9 mouse cellular contexts compared by ENCODE assay signal in genomic region chr17:70527101-70527500, GRCm38 (mm10).
DNase-seq lines count a peak whose midpoint lies in the region; ATAC-seq and TF ChIP-seq lines count a peak whose summit lies in the region.
"Had no signal": no experiment of that assay in that cellular context is flagged by ENCODE, and none has a peak within 500 bp of the region (broad histone marks: within the 10 kb centered on the region; RNA-seq: fewer than 3 reads in every experiment).

No protein-coding gene starts in this region.

- no peaks in the 10 kb centered on the region for H3K27me3 ChIP-seq in cerebellum, adult 2 months (ENCODE audit: control insufficient read depth, insufficient read depth, low read length)
- H3K27me3 ChIP-seq: limb, embryonic 12.5 days had no signal

- no peak for TF ChIP-seq POLR2A in cerebellum, adult 2 months (IDR thresholded peaks at IDR 0.05; ENCODE audit: borderline replicate concordance, insufficient read depth, low read length)

- no peaks in the 10 kb centered on the region for H3K9me3 ChIP-seq in ES-E14 (ENCODE audit: control insufficient read depth, insufficient read depth, low read depth, low read length)
- H3K9me3 ChIP-seq: limb, embryonic 12.5 days had no signal

- 18% methylated on average over 9 of the region's 9 CpGs for WGBS in cerebellum, adult 2 months

- H3K4me3 ChIP-seq in ES-E14 (ENCODE audit: insufficient read depth in 1 of 2, low read depth in 1 of 2, low read length in 2 of 2, poor library complexity in 1 of 2, severe bottlenecking in 1 of 2) = no peak overlapping the region
- no peak overlapping the region for H3K4me3 ChIP-seq in cerebellum, adult 2 months (replicated peaks; ENCODE audit: insufficient read depth, low read depth, low read length)
- H3K4me3 ChIP-seq: limb, embryonic 12.5 days had no signal

- H3K36me3 ChIP-seq in ES-E14 (ENCODE audit: control insufficient read depth, insufficient read depth, low read length, poor library complexity, severe bottlenecking) = no peaks in the 10 kb centered on the region
- H3K36me3 ChIP-seq: limb, embryonic 12.5 days had no signal

- intact Hi-C loops in heart, postnatal 10 days (cut with DNase I) = loop anchor here (1.0 to 10.0 kb wide), 4 partner anchors 60 to 448 kb away; no protein-coding TSS in a partner anchor

- DNase-seq in kidney, adult 8-10 months = peak; percentile 1 to 4
- DNase-seq in kidney, adult 11 months = no peak
- DNase-seq in ES-E14 (ENCODE audit: low read depth, low spot score) = peak; percentile 36
- DNase-seq in cerebellum, adult 2 months = peak; percentile 61 to 75
- peak; percentile 43 to 54 for DNase-seq in heart, postnatal 10 days
- DNase-seq in layer of hippocampus, adult 9-10 months (ENCODE audit: low spot score) = peak; percentile 42
- DNase-seq in natural killer cell, adult 2 months (ENCODE audit: low spot score in 2 of 2) = no peak

- peak; percentile 82 for TF ChIP-seq CTCF in cerebellum, adult 2 months (IDR thresholded peaks at IDR 0.05; ENCODE audit: borderline replicate concordance, insufficient read depth, low read depth, low read length)

- no peak overlapping the region for H3K9ac ChIP-seq in ES-E14 (ENCODE audit: insufficient read depth, low read depth, low read length, poor library complexity, severe bottlenecking)
- H3K9ac ChIP-seq: limb, embryonic 12.5 days had no signal

- ATAC-seq in monocyte, adult 5-6 weeks (replicated peaks; ENCODE audit: insufficient number of reproducible peaks, low FRiP score, low TSS enrichment, poor library complexity, severe bottlenecking) = 0 out of 2 replicates have a peak, but pooled peaks have one; percentile 43

- H3K4me1 ChIP-seq in ES-E14 (ENCODE audit: control insufficient read depth in 2 of 2, insufficient read depth in 2 of 2, low read length in 2 of 2, poor library complexity in 1 of 2) = no peaks in the 10 kb centered on the region
- peaks cover 19% of the 10 kb centered on the region; the same call in 1 of the 2 replicates for H3K4me1 ChIP-seq in cerebellum, adult 2 months (ENCODE audit: control insufficient read depth, insufficient read depth, low read length)

- in situ Hi-C loops in ES-E14 (cut with MboI; ENCODE audit: low sequenced_read_pairs in 2 of 2, unreplicated experiment in 2 of 2) = no loop called here

- no peak overlapping the region for H3K27ac ChIP-seq in ES-E14 (ENCODE audit: insufficient read depth, low read depth, low read length, poor library complexity, severe bottlenecking)
- H3K27ac ChIP-seq in cerebellum, adult 2 months (ENCODE audit: insufficient read depth, low read length) = no peak overlapping the region
- H3K27ac ChIP-seq: limb, embryonic 12.5 days had no signal

TF ChIP-seq in ES-E14, 5 proteins besides CTCF, POLR2A, EP300 and RAD21:
- TF ChIP-seq ZNF384 (IDR thresholded peaks at IDR 0.05; ENCODE audit: low read depth, low read length) (no peak), ZC3H11A (IDR thresholded peaks at IDR 0.05; ENCODE audit: borderline replicate concordance, low read depth, low read length) (peak; percentile 73)
TF ChIP-seq in ES-E14: peak in this region for 1.

Comparison
In these comparisons a context has a peak if more than half of its experiments do, and no peak if none do; other contexts are left out.
1. DNase-seq: peak in kidney, adult 8-10 months (2 of 2), ES-E14 (single experiment), cerebellum, adult 2 months (2 of 2), heart, postnatal 10 days (2 of 2) and layer of hippocampus, adult 9-10 months (single experiment); none in kidney, adult 11 months (single experiment) and natural killer cell, adult 2 months (0 of 2).